Mouse (Mus musculus): ENCODE results near the gene Vwa5a.
A peak's percentile ranks its signal among the peaks of the same experiment; 100 is the strongest.

The Vwa5a gene

GRCm38 (mm10) chr9:38718102-38718501 lies at the start of gene Vwa5a:
Gene Vwa5a (plus strand): TSS chr9:38718268.
- DNase-seq (ENCODE audit: low read depth) = peak; percentile 82

- DNase-seq (ENCODE audit: low read depth) = peak; percentile 56
Observed at GRCm38 (mm10) chr9:38672887-38673286, 45.2 kb upstream of the Vwa5a start.

DNA sequence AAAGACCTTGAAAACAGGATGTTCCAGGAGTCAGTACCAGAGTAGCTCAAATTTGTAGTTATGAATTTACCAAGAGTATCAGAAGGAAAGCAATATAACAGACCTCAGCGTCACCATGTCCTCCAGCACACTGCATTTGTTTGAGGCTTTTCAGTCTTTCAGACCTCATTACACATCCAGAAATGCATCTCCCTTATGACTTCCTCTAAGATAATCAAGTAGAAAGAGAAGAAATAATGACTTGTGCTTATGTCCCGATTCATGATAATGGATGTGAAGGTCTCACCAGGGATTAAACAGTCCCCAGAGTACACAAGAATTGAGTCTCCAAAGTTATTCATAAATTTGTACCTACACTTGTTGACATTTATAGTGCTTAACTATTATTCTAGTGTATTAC lies 43.6 kb upstream of the Vwa5a start, which contains the start of gene Olfr918:
Gene Olfr918 (minus strand): TSS at position 101 of the 400 bp plus-strand sequence.
- DNase-seq (ENCODE audit: low read depth) = no peak

DNA sequence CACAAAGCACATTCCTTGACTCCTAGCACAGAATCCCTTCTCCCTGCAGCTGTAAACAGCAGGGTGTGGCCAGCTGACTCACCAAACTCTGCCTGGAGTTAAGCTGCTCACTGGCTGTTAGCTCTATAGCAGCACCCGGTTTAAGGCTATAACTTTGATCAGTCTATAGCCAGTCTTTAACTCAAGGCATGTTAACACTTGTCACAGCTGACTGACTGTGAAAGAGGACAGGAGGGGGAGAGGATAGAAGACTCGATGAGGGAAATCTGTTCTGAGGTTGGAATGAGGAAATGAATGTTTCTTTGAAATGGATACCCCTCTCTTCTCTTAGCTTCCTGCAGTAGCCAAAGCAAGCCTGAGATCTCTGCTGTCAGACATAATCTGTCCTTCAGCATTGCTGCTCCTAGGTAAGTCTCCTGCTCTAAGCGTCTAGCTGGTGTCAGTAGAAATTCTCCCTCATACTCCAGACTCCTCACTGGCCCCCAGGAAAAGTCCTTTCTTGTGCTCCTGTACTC lies 916 bp downstream of the Vwa5a start:
- peak; percentile 49 for DNase-seq (ENCODE audit: low read depth)

GRCm38 (mm10) chr9:38724044-38724443 lies 6.0 kb downstream of the Vwa5a start:
- DNase-seq (ENCODE audit: low read depth) = peak; percentile 61

- peak; percentile 8 for DNase-seq (ENCODE audit: low read depth)
Observed at GRCm38 (mm10) chr9:38728218-38728617, 10.2 kb downstream of the Vwa5a start.

GRCm38 (mm10) chr9:38741408-38741807 lies 23.3 kb downstream of the Vwa5a start:
- no peak for DNase-seq (ENCODE audit: low read depth)

DNA sequence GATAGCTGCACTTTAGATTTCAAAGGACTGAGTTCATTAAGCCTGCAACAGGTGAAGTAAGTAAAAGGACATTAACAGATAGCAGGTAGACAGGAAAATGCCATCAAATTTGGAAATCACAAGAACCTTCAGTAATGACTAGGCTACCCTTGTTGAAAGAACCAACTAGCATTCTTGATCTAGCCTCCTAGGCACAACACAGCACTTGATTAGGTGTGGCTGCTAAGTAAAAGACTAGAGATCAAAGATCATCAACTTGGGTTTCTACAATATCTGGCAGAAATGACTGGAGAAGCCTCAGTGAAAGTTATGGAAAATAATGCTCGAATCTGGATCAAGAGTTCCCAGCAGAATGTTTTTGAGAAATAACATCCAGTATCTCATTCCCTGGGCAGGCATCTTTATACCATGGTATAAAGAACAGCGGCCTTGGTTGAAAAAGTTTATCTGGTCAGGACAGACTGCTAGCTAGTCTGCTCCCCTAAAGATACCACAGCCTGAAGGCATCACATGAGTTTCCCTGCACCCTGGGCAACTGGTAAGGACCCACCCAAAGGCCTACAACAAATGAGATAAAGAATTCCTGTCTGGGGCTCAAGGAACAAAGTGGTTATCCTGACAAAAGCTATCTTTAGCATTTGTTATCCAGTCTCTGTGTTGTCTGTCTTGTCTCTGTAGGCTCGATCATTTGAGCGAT lies 26.7 kb downstream of the Vwa5a start:
- DNase-seq (ENCODE audit: low read depth) = no peak

DNA sequence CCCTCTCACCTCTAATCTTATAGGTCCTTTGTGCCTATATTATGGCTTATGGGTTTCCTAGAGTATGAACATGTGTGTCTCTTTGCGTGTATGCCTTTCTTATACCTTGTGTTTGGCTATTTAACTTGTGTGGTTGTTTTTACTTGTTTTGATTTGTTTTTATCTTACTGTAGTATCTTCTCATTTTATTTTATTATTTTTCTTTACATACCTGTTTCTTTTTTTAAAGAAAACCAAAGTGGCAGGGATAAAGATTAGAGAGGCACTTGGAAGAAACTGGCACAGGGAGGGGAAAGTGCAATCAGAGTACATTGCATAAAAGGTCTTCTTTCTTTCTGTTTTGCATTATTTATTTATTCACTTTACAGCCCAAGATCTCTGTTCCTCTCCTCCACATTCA lies 33.9 kb downstream of the Vwa5a start, which contains the start of gene Olfr920:
Gene Olfr920 (plus strand): TSS at position 301 of the 400 bp plus-strand sequence.
- no peak for DNase-seq (ENCODE audit: low read depth)

GRCm38 (mm10) chr9:38772768-38773167 lies 54.7 kb downstream of the Vwa5a start, which contains the start of gene Olfr921:
Gene Olfr921 (plus strand): TSS chr9:38773068.
- DNase-seq (ENCODE audit: low read depth) = no peak

DNA sequence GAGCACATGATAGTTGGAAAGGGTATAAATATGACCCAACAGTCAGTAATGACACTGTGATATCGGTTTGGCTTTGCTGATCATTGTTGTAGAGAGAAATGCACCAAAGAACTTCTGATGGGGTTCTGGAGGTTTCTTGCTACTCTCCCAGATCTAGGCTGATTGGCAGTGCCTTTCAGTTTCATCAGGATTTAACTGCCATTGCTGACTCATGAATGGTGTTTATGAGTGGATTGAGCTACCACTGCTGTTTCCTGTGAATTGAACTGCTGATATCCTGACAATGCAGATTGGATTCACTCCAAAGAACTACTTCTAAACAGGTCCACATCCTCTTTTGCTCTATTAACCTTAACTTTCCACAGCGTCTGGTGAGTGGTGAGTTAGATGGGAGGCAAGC lies 74.6 kb downstream of the Vwa5a start:
- peak; percentile 20 for DNase-seq (ENCODE audit: low read depth)

Data from 416B (cell line).